ENCODE assay signal across 10 mouse cellular contexts in the genomic region with DNA sequence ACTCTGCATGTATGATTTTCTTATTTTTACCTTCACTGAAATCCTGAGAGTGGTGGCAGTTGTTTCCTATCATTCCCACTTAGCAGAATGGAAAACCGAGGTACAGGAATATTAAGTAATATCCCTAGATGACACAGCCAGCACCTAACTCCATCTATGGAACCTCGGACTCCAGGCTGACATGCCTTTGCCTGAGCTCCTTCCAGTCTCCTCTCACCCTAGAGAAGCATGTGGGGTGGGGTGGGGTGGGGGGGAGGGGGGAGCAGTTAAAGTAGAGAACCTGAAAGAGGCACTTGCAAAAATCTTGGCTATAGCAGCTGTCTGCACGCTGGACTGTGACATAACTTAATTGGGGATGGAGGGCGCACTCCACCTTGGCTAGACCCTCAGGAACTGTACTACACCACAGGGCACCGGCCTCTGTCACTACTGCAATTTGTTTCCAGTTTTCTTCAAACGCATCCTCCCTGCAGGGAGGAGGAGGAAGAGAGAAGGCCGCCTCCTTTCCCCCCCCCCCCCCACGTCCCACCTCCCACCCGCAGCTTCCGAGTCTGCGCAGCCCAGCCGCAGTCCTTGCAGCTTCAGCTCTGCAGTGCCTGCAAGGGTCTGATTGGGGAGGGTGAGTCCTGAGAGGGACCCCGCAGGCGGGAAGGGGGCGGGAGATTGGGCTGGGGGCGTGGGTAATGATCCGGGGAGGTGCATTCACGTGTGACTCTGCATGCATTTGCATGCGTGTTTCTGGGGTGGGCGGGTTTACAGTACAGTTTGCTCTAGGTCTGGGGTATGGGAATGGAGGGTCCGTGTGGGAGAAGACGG. TPM values are rescaled to one million over a fixed set of nuclear protein-coding genes. Genes with fewer than 3 reads are reported as not detected.
DNase-seq lines count a peak whose midpoint lies in the region; ATAC-seq and TF ChIP-seq lines count a peak whose summit lies in the region.
"Had no signal": no experiment of that assay in that cellular context is flagged by ENCODE, and none has a peak within 500 bp of the region (broad histone marks: within the 10 kb centered on the region; RNA-seq: fewer than 3 reads in every experiment).

No protein-coding gene starts in this region.

- H3K9me3 ChIP-seq in hindbrain, postnatal 0 days (ENCODE audit: low read length): no peaks in the 10 kb centered on the region
- H3K9me3 ChIP-seq in neural tube, embryonic 12.5 days: no peaks in the 10 kb centered on the region
- H3K9me3 ChIP-seq: lung, embryonic 15.5 days had no signal

- TF ChIP-seq POLR2A in brain, embryonic 14.5 days (IDR thresholded peaks at IDR 0.05; ENCODE audit: borderline replicate concordance, extremely low read depth, insufficient read depth, insufficient read length, poor library complexity, severe bottlenecking): no peak

- peak; percentile 72 for DNase-seq in brain, embryonic 14.5 days (ENCODE audit: low read depth)
- peak; percentile 26 to 43 for DNase-seq in cerebellum, postnatal 4 days (ENCODE audit: low spot score in 2 of 2)
- peak; percentile 76 for DNase-seq in hindbrain, postnatal 0 days (ENCODE audit: low spot score)
- no peak for DNase-seq in yolk sac, embryonic 10.5 days (ENCODE audit: low spot score)
- DNase-seq in adrenal gland, adult (ENCODE audit: inconsistent age in 2 of 2, low spot score in 1 of 2): no peak

- ATAC-seq in hindbrain, postnatal 0 days: peak; percentile 94
- peak; percentile 76 for ATAC-seq in neural tube, embryonic 12.5 days (ENCODE audit: low FRiP score, low read depth)
- no peak for ATAC-seq in megakaryocyte, adult 5-6 weeks (ENCODE audit: poor library complexity, severe bottlenecking)

- H3K9ac ChIP-seq in hindbrain, postnatal 0 days (replicated peaks; ENCODE audit: low read length): peak overlapping the region; percentile 48
- H3K9ac ChIP-seq in neural tube, embryonic 12.5 days: peak overlapping the region; percentile 38; the same call in 1 of the 2 replicates
- H3K9ac ChIP-seq: lung, embryonic 15.5 days had no signal

- no peaks in the 10 kb centered on the region for H3K27me3 ChIP-seq in hindbrain, postnatal 0 days (ENCODE audit: insufficient read depth, low read length)
- H3K27me3 ChIP-seq in neural tube, embryonic 12.5 days (replicated peaks): no peaks in the 10 kb centered on the region
- H3K27me3 ChIP-seq: lung, embryonic 15.5 days had no signal

- peak overlapping the region; percentile 36; the same call in 1 of the 2 replicates for H3K27ac ChIP-seq in hindbrain, postnatal 0 days
- H3K27ac ChIP-seq in neural tube, embryonic 12.5 days: no peak overlapping the region
- H3K27ac ChIP-seq: lung, embryonic 15.5 days had no signal

- H3K4me2 ChIP-seq in hindbrain, postnatal 0 days (ENCODE audit: low read depth, low read length): peak overlapping the region; percentile 53
- H3K4me2 ChIP-seq in neural tube, embryonic 12.5 days (replicated peaks): peak overlapping the region; percentile 53
- H3K4me2 ChIP-seq: lung, embryonic 15.5 days had no signal

- no peaks in the 10 kb centered on the region for H3K36me3 ChIP-seq in hindbrain, postnatal 0 days (ENCODE audit: insufficient read depth, low read length)
- H3K36me3 ChIP-seq in neural tube, embryonic 12.5 days: no peaks in the 10 kb centered on the region
- H3K36me3 ChIP-seq: lung, embryonic 15.5 days had no signal

- no peaks in the 10 kb centered on the region for H3K4me1 ChIP-seq in hindbrain, postnatal 0 days (ENCODE audit: insufficient read depth, low read length)
- no peaks in the 10 kb centered on the region for H3K4me1 ChIP-seq in neural tube, embryonic 12.5 days
- H3K4me1 ChIP-seq: lung, embryonic 15.5 days had no signal

- H3K4me3 ChIP-seq in hindbrain, postnatal 0 days (ENCODE audit: low read length): peak overlapping the region; percentile 39
- H3K4me3 ChIP-seq in neural tube, embryonic 12.5 days: peak overlapping the region; percentile 18
- H3K4me3 ChIP-seq: lung, embryonic 15.5 days had no signal

- no peak for TF ChIP-seq CTCF in brain, embryonic 14.5 days (IDR thresholded peaks at IDR 0.05; ENCODE audit: borderline replicate concordance, extremely low read depth, insufficient read depth, insufficient read length)
- TF ChIP-seq CTCF in hindbrain, postnatal 0 days (IDR thresholded peaks at IDR 0.05; ENCODE audit: low read depth): no peak

- WGBS in hindbrain, postnatal 0 days: 9% methylated on average over 18 of the region's 22 CpGs
- 7% methylated on average over 19 of the region's 22 CpGs for WGBS in neural tube, embryonic 12.5 days

RNA-seq across cellular contexts. Expression of gene Gm20715, which starts 4.8 kb away (rescaled TPM):
- 0.37 and 0.44 TPM in 2 replicates for polyA plus RNA-seq in brain, embryonic 14.5 days (2012; rRNA removed)
- total RNA-seq in hindbrain, postnatal 0 days (2014; rRNA removed): 0.26 TPM in 1 of 2 replicates, not detected in the other
- 0.04 TPM in 1 of 2 replicates, not detected in the other for polyA plus RNA-seq in hindbrain, postnatal 0 days (2015; fragmentation: Nextera tagmentation; extraction: Ambion mirVana)
- polyA plus RNA-seq in neural tube, embryonic 12.5 days (2016; fragmentation: Nextera tagmentation; extraction: Ambion mirVana): not detected in 2 replicates
- total RNA-seq in megakaryocyte, adult 5-6 weeks (2015): not detected in 2 replicates
- not detected in 2 replicates for total RNA-seq in megakaryocyte, adult 5-6 weeks (2017)
- polyA plus RNA-seq: intestine, embryonic 14.5 days; small intestine, adult 2 months had no signal

RNA-seq across cellular contexts. Expression of gene Smim17, which starts 16.3 kb away (rescaled TPM):
- 4.5 and 7.5 TPM in 2 replicates for polyA plus RNA-seq in brain, embryonic 14.5 days (2012; rRNA removed)
- 16.9 and 18.2 TPM in 2 replicates for total RNA-seq in hindbrain, postnatal 0 days (2014; rRNA removed)
- polyA plus RNA-seq in hindbrain, postnatal 0 days (2015; fragmentation: Nextera tagmentation; extraction: Ambion mirVana): 6.2 and 7.7 TPM in 2 replicates
- polyA plus RNA-seq in neural tube, embryonic 12.5 days (2016; fragmentation: Nextera tagmentation; extraction: Ambion mirVana): 1.5 and 1.7 TPM in 2 replicates
- total RNA-seq in megakaryocyte, adult 5-6 weeks (2015): not detected in 2 replicates
- total RNA-seq in megakaryocyte, adult 5-6 weeks (2017): not detected in 2 replicates
- polyA plus RNA-seq: lung, embryonic 15.5 days; small intestine, adult 2 months had no signal

RNA-seq across cellular contexts. Expression of gene Olfr1344, which starts 23.7 kb away (rescaled TPM):
- 0.63 and 0.98 TPM in 2 replicates for polyA plus RNA-seq in brain, embryonic 14.5 days (2012; rRNA removed)
- total RNA-seq in hindbrain, postnatal 0 days (2014; rRNA removed): 2.4 and 4.8 TPM in 2 replicates
- polyA plus RNA-seq in hindbrain, postnatal 0 days (2015; fragmentation: Nextera tagmentation; extraction: Ambion mirVana): 0.23 and 0.32 TPM in 2 replicates
- polyA plus RNA-seq in neural tube, embryonic 12.5 days (2016; fragmentation: Nextera tagmentation; extraction: Ambion mirVana): not detected in 2 replicates
- total RNA-seq in megakaryocyte, adult 5-6 weeks (2015): not detected in 2 replicates
- total RNA-seq in megakaryocyte, adult 5-6 weeks (2017): not detected in 2 replicates
- polyA plus RNA-seq: intestine, embryonic 14.5 days; lung, embryonic 15.5 days; small intestine, adult 2 months had no signal

RNA-seq across cellular contexts. Expression of gene Zfp28, which starts 31.7 kb away (rescaled TPM):
- polyA plus RNA-seq in brain, embryonic 14.5 days (2012; rRNA removed): 14.5 and 17.9 TPM in 2 replicates
- total RNA-seq in hindbrain, postnatal 0 days (2014; rRNA removed): 6.2 and 11.2 TPM in 2 replicates
- polyA plus RNA-seq in hindbrain, postnatal 0 days (2015; fragmentation: Nextera tagmentation; extraction: Ambion mirVana): 18.1 and 18.2 TPM in 2 replicates
- polyA plus RNA-seq in neural tube, embryonic 12.5 days (2016; fragmentation: Nextera tagmentation; extraction: Ambion mirVana): 15.5 and 15.6 TPM in 2 replicates
- total RNA-seq in megakaryocyte, adult 5-6 weeks (2015): 1.5 and 2.5 TPM in 2 replicates
- total RNA-seq in megakaryocyte, adult 5-6 weeks (2017): 0.73 and 0.81 TPM in 2 replicates

RNA-seq across cellular contexts. Expression of gene Olfr1336, which starts 41.1 kb away (rescaled TPM):
- not detected in 2 replicates for polyA plus RNA-seq in brain, embryonic 14.5 days (2012; rRNA removed)
- total RNA-seq in hindbrain, postnatal 0 days (2014; rRNA removed): not detected in 2 replicates
- polyA plus RNA-seq in hindbrain, postnatal 0 days (2015; fragmentation: Nextera tagmentation; extraction: Ambion mirVana): not detected in 2 replicates
- polyA plus RNA-seq in neural tube, embryonic 12.5 days (2016; fragmentation: Nextera tagmentation; extraction: Ambion mirVana): not detected in 2 replicates
- total RNA-seq in megakaryocyte, adult 5-6 weeks (2015): not detected in 2 replicates
- not detected in 2 replicates for total RNA-seq in megakaryocyte, adult 5-6 weeks (2017)
- polyA plus RNA-seq: intestine, embryonic 14.5 days; lung, embryonic 15.5 days; small intestine, adult 2 months had no signal

Comparison
In these comparisons a context has a peak if more than half of its experiments do, and no peak if none do; other contexts are left out.
1. DNase-seq: peak in brain, embryonic 14.5 days (single experiment), cerebellum, postnatal 4 days (2 of 2) and hindbrain, postnatal 0 days (single experiment); none in yolk sac, embryonic 10.5 days (single experiment) and adrenal gland, adult (0 of 2).